Mouse (Mus musculus): ENCODE measurements around the gene Ang2. TPM values are rescaled to one million over a fixed set of nuclear protein-coding genes. Genes with fewer than 3 reads are reported as not detected.

Gene Ang2
- total and polyA plus RNA-seq, 3 experiments = not detected

DNA sequence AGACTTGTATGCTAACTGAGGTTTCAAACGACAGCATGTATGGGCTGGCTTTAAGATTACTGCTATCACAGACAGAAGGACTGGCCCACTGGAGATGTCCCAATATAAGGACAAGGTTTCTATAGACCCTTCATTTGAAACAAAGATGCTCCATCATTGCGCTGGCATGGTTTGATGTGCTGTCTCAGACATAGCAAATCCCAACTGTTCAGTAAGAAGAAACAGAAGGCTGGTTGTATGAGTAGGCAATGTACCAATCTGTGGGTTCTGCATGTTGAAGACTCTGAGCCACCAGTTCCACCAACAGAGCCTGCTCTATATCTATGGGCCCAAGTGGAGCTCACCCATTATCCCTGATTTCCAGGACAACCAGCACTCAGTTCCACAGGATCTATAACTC is 4.2 kb upstream of the Ang2 start, which contains the start of gene Ear14:
Gene Ear14 (plus strand): TSS at position 277 of the 400 bp plus-strand sequence.
- no peak within 1 kb of the TSS for H3K4me3 ChIP-seq (replicated peaks in 1 of 3; ENCODE audit: low read depth in 2 of 3, low read length in 2 of 3, poor library complexity in 1 of 3)
- H3K27me3 ChIP-seq (replicated peaks) = no peaks in the 10 kb centered on the region
- TF ChIP-seq CHD2 (IDR thresholded peaks at IDR 0.05; ENCODE audit: low read length) (no peak), NRF1 (IDR thresholded peaks at IDR 0.05; ENCODE audit: low read depth, low read length) (no peak), BHLHE40 (IDR thresholded peaks at IDR 0.05; ENCODE audit: low read depth, low read length) (no peak), E2F4 (IDR thresholded peaks at IDR 0.05; ENCODE audit: insufficient replicate concordance, low read depth, low read length) (no peak), TCF12 (IDR thresholded peaks at IDR 0.05; ENCODE audit: low read depth, low read length) (no peak), PAX5 (IDR thresholded peaks at IDR 0.05; ENCODE audit: low read length) (no peak), HCFC1 (IDR thresholded peaks at IDR 0.05; ENCODE audit: low read depth, low read length) (no peak), IRF4 (IDR thresholded peaks at IDR 0.05; ENCODE audit: low read depth, low read length) (no peak), USF1 (IDR thresholded peaks at IDR 0.05; ENCODE audit: low read depth, low read length) (no peak), RAD21 (IDR thresholded peaks at IDR 0.05; ENCODE audit: low read depth, low read length) (no peak), MYC (IDR thresholded peaks at IDR 0.05; ENCODE audit: low read depth, low read length) (no peak), SIN3A (IDR thresholded peaks at IDR 0.05; ENCODE audit: low read length) (no peak), SMC3 (IDR thresholded peaks at IDR 0.05; ENCODE audit: low read depth, low read length) (no peak), MAZ (IDR thresholded peaks at IDR 0.05; ENCODE audit: low read depth, low read length) (no peak), POLR2A (IDR thresholded peaks at IDR 0.05; ENCODE audit: low read depth, low read length) (no peak)
- in situ Hi-C loops (cut with MboI; ENCODE audit: low pct_ligation_motif_present, low pct_unique_long_range_greater_than_20kb, low sequenced_read_pairs) = no loop called here
- H3K79me2 ChIP-seq (replicated peaks; ENCODE audit: control insufficient read depth, extremely low read depth, insufficient read depth, poor library complexity, severe bottlenecking) = no peaks in the 10 kb centered on the region
- no peaks in the 10 kb centered on the region for H3K36me3 ChIP-seq (replicated peaks in 1 of 2; ENCODE audit: control insufficient read depth in 1 of 2, insufficient read depth in 1 of 2, low read length in 1 of 2)
- no peak within 1 kb of the TSS for H3K9ac ChIP-seq (ENCODE audit: insufficient read depth, low read depth)
- no peak for DNase-seq (ENCODE audit: extremely low read depth)
- no peak within 1 kb of the TSS for H3K4me2 ChIP-seq (ENCODE audit: insufficient read depth, low read depth, poor library complexity, severe bottlenecking)
- peaks cover 8 to 16% of the 10 kb centered on the region in 2 experiments for H3K4me1 ChIP-seq (ENCODE audit: control insufficient read depth in 1 of 2, insufficient read depth in 2 of 2)
- dilution Hi-C loops (cut with MboI; ENCODE audit: extremely low pct_ligation_motif_present, extremely low pct_unique_long_range_greater_than_20kb, low sequenced_read_pairs) = no loop called here
- H3K27ac ChIP-seq (ENCODE audit: insufficient read depth, low read depth) = no peak within 1 kb of the TSS
- no peaks in the 10 kb centered on the region for H3K9me3 ChIP-seq (replicated peaks; ENCODE audit: low read length)

DNA sequence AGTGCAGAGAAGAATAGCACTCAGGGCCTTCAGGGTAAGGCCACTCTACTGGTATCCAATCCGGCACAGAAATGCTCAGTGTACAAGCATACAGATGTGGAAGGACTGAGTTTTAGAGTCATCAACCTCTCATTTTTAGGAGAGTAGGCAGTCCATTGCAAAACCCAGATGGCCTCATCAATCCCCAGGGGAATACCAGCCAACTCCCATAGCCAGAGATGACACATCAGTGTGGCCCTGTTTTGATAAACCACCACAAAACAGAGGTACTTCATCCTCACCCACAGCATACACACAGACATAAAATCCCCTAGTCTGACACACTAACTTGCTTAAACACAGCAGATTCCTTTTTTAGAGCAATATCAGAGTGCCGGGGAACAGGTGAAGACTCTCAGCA is 1.5 kb upstream of the Ang2 start:
- Histone ChIP-seq H3K9ac (ENCODE audit: insufficient read depth, low read depth) (no peak overlapping the region), H3K27me3 (replicated peaks) (no peaks in the 10 kb centered on the region), H3K4me1 (ENCODE audit: control insufficient read depth in 1 of 2, insufficient read depth in 2 of 2) (peaks cover 8 to 16% of the 10 kb centered on the region in 2 experiments), H3K4me3 (replicated peaks in 1 of 3; ENCODE audit: low read depth in 2 of 3, low read length in 2 of 3, poor library complexity in 1 of 3) (no peak overlapping the region), H3K79me2 (replicated peaks; ENCODE audit: control insufficient read depth, extremely low read depth, insufficient read depth, poor library complexity, severe bottlenecking) (no peaks in the 10 kb centered on the region), H3K36me3 (replicated peaks in 1 of 2; ENCODE audit: control insufficient read depth in 1 of 2, insufficient read depth in 1 of 2, low read length in 1 of 2) (no peaks in the 10 kb centered on the region), H3K27ac (ENCODE audit: insufficient read depth, low read depth) (peak overlapping the region; percentile 39; the same call in 1 of the 2 replicates), H3K9me3 (replicated peaks; ENCODE audit: low read length) (no peaks in the 10 kb centered on the region), H3K4me2 (ENCODE audit: insufficient read depth, low read depth, poor library complexity, severe bottlenecking) (0 out of 2 replicates have a peak overlapping the region, but pooled peaks have one; percentile 4)
- dilution Hi-C loops (cut with MboI; ENCODE audit: extremely low pct_ligation_motif_present, extremely low pct_unique_long_range_greater_than_20kb, low sequenced_read_pairs) (no loop called here), in situ Hi-C loops (cut with MboI; ENCODE audit: low pct_ligation_motif_present, low pct_unique_long_range_greater_than_20kb, low sequenced_read_pairs) (no loop called here)
- peak; percentile 75 for DNase-seq (ENCODE audit: extremely low read depth)
- TF ChIP-seq MAFK (IDR thresholded peaks at IDR 0.05; ENCODE audit: insufficient replicate concordance, low read length) = 0 out of 2 replicates have a peak, but pooled peaks have one; percentile 25
- peak; percentile 26; the same call in 1 of the 2 replicates for TF ChIP-seq JUN (IDR thresholded peaks at IDR 0.05; ENCODE audit: insufficient read depth, low read depth, low read length)
- TF ChIP-seq RCOR1 (conservative IDR thresholded peaks at IDR 0.05; ENCODE audit: low read depth, low read length) = no peak
- no peak for TF ChIP-seq USF1 (IDR thresholded peaks at IDR 0.05; ENCODE audit: low read depth, low read length)
- TF ChIP-seq KAT2A (IDR thresholded peaks at IDR 0.05; ENCODE audit: insufficient replicate concordance, low read length) = peak; percentile 68; the same call in 1 of the 2 replicates
- TF ChIP-seq ELF1 (IDR thresholded peaks at IDR 0.05; ENCODE audit: low read depth, low read length) = no peak; the same call in 1 of the 2 replicates
- TF ChIP-seq GABPA (IDR thresholded peaks at IDR 0.05; ENCODE audit: insufficient replicate concordance, low read depth, low read length) = no peak
- 0 out of 2 replicates have a peak, but pooled peaks have one; percentile 23 for TF ChIP-seq BHLHE40 (IDR thresholded peaks at IDR 0.05; ENCODE audit: low read depth, low read length)
- TF ChIP-seq ZKSCAN1 (IDR thresholded peaks at IDR 0.05; ENCODE audit: borderline replicate concordance, low read depth, low read length) = no peak
- no peak for TF ChIP-seq E2F4 (IDR thresholded peaks at IDR 0.05; ENCODE audit: insufficient replicate concordance, low read depth, low read length)
- peak; percentile 47; the same call in 1 of the 2 replicates for TF ChIP-seq MEF2A (IDR thresholded peaks at IDR 0.05; ENCODE audit: borderline replicate concordance, low read depth, low read length)
- TF ChIP-seq IRF4 (IDR thresholded peaks at IDR 0.05; ENCODE audit: low read depth, low read length) = peak; percentile 72
- TF ChIP-seq CTCF (conservative IDR thresholded peaks at IDR 0.05 in 1 of 2, IDR thresholded peaks at IDR 0.05 in 1 of 2; ENCODE audit: low read depth in 2 of 2, low read length in 2 of 2) = no peak
- TF ChIP-seq TCF12 (IDR thresholded peaks at IDR 0.05; ENCODE audit: low read depth, low read length) = peak; percentile 74; the same call in 1 of the 2 replicates
- TF ChIP-seq POLR2A (IDR thresholded peaks at IDR 0.05; ENCODE audit: low read depth, low read length) = no peak
- peak; percentile 63 for TF ChIP-seq ETS1 (conservative IDR thresholded peaks at IDR 0.05; ENCODE audit: low read depth, low read length)
- TF ChIP-seq ZC3H11A (IDR thresholded peaks at IDR 0.05; ENCODE audit: low read depth, low read length) = no peak
- no peak for TF ChIP-seq ZMIZ1 (IDR thresholded peaks at IDR 0.05; ENCODE audit: low read depth, low read length)
- TF ChIP-seq EP300 (IDR thresholded peaks at IDR 0.05; ENCODE audit: low read length) = peak; percentile 78
- TF ChIP-seq RAD21 (IDR thresholded peaks at IDR 0.05; ENCODE audit: low read depth, low read length) = no peak
- 0 out of 2 replicates have a peak, but pooled peaks have one; percentile 36 for TF ChIP-seq CHD2 (IDR thresholded peaks at IDR 0.05; ENCODE audit: low read length)
- no peak for TF ChIP-seq PAX5 (IDR thresholded peaks at IDR 0.05; ENCODE audit: low read length)
- no peak for TF ChIP-seq TBP (conservative IDR thresholded peaks at IDR 0.05; ENCODE audit: low read depth, low read length)
- no peak for TF ChIP-seq MAX (IDR thresholded peaks at IDR 0.05; ENCODE audit: low read length)
- peak; percentile 45; the same call in 1 of the 2 replicates for TF ChIP-seq JUND (conservative IDR thresholded peaks at IDR 0.05; ENCODE audit: low read depth, low read length)
